In genomic region chr2:34901726-34902125, GRCm38 (mm10) we compare ENCODE assay signal across 33 mouse cellular contexts. TPM values are rescaled to one million over a fixed set of nuclear protein-coding genes. Genes with fewer than 3 reads are reported as not detected.
DNase-seq lines count a peak whose midpoint lies in the region; ATAC-seq and TF ChIP-seq lines count a peak whose summit lies in the region.
"Had no signal": no experiment of that assay in that cellular context is flagged by ENCODE, and none has a peak within 500 bp of the region (broad histone marks: within the 10 kb centered on the region; RNA-seq: fewer than 3 reads in every experiment).

No protein-coding gene starts in this region.

- H3K9me3 ChIP-seq in liver, embryonic 12.5 days (replicated peaks), result no peaks in the 10 kb centered on the region
- H3K9me3 ChIP-seq: embryonic facial prominence, embryonic 12.5 days; G1E; heart, embryonic 13.5 days; hindbrain, embryonic 10.5 days; hindbrain, embryonic 15.5 days; limb, embryonic 10.5 days; limb, embryonic 15.5 days; midbrain, embryonic 10.5 days; neural tube, embryonic 12.5 days had no signal

- no peaks in the 10 kb centered on the region for H3K36me3 ChIP-seq in liver, adult 2 months (ENCODE audit: control insufficient read depth, insufficient read depth, low read length)
- H3K36me3 ChIP-seq in liver, embryonic 12.5 days, result peaks cover 47% of the 10 kb centered on the region
- no peaks in the 10 kb centered on the region for H3K36me3 ChIP-seq in testis, adult 2 months (ENCODE audit: control insufficient read depth, insufficient read depth, low read length)
- H3K36me3 ChIP-seq: embryonic facial prominence, embryonic 12.5 days; G1E; hindbrain, embryonic 15.5 days; limb, embryonic 10.5 days; neural tube, embryonic 12.5 days had no signal

- no peak overlapping the region for H3K27ac ChIP-seq in liver, adult 2 months (replicated peaks; ENCODE audit: insufficient read depth, low read depth, low read length)
- no peak overlapping the region for H3K27ac ChIP-seq in liver, embryonic 12.5 days
- no peak overlapping the region for H3K27ac ChIP-seq in testis, adult 2 months (ENCODE audit: control insufficient read depth, insufficient read depth, low read depth, low read length)
- H3K27ac ChIP-seq: embryonic facial prominence, embryonic 12.5 days; gastrocnemius, adult 2 months; heart, embryonic 13.5 days; hindbrain, embryonic 10.5 days; hindbrain, embryonic 15.5 days; limb, embryonic 10.5 days; limb, embryonic 15.5 days; midbrain, embryonic 10.5 days; neural tube, embryonic 12.5 days had no signal

- H3K27me3 ChIP-seq in liver, adult 2 months (ENCODE audit: control insufficient read depth, insufficient read depth, low read length), result no peaks in the 10 kb centered on the region
- H3K27me3 ChIP-seq in liver, embryonic 12.5 days (replicated peaks), result no peaks in the 10 kb centered on the region
- H3K27me3 ChIP-seq in testis, adult 2 months (ENCODE audit: control insufficient read depth, insufficient read depth, low read length), result no peaks in the 10 kb centered on the region
- H3K27me3 ChIP-seq: embryonic facial prominence, embryonic 12.5 days; heart, embryonic 13.5 days; hindbrain, embryonic 15.5 days; neural tube, embryonic 12.5 days; Patski had no signal

- DNase-seq in liver, adult 2 months (ENCODE audit: extremely low read depth, low read depth, low spot score), result no peak
- no peak for DNase-seq in testis, postnatal 14 days (ENCODE audit: low spot score)
- DNase-seq in ZHBTc4 (ENCODE audit: low read depth, low spot score), result peak; percentile 66
- no peak for DNase-seq in gastrocnemius, postnatal 10 days
- DNase-seq: adrenal gland, postnatal 25 days; B cell, adult 2 months; cerebellum, adult 2 months; cerebellum, postnatal 36 days; embryo, embryonic 11 days; gastrocnemius, adult 2 months; heart, postnatal 10 days; kidney, adult 18-20 months; kidney, postnatal 4 days; layer of hippocampus, adult 9-11 months; lung, adult 2 months; right cerebral cortex, postnatal 4 days had no signal

- 90% methylated on average over 4 of the region's 4 CpGs for WGBS in liver, adult 2 months
- 68% methylated on average over 4 of the region's 4 CpGs for WGBS in liver, embryonic 12.5 days (ENCODE audit: insufficient replicate concordance)

- no peak for ATAC-seq in liver, embryonic 12.5 days
- ATAC-seq: forebrain, embryonic 16.5 days; Patski had no signal

- peaks cover 12% of the 10 kb centered on the region; the same call in 1 of the 2 replicates for H3K4me1 ChIP-seq in liver, adult 2 months (ENCODE audit: control insufficient read depth, insufficient read depth, low read length)
- H3K4me1 ChIP-seq in liver, embryonic 12.5 days, result peaks cover 41% of the 10 kb centered on the region
- H3K4me1 ChIP-seq in testis, adult 2 months (ENCODE audit: control insufficient read depth, insufficient read depth, low read length), result peaks cover 17% of the 10 kb centered on the region

- H3K4me3 ChIP-seq in liver, adult 2 months (ENCODE audit: insufficient read depth, low read depth, low read length), result no peak overlapping the region
- no peak overlapping the region for H3K4me3 ChIP-seq in liver, embryonic 12.5 days
- no peak overlapping the region for H3K4me3 ChIP-seq in testis, adult 2 months (ENCODE audit: control insufficient read depth, low read depth, low read length)
- H3K4me3 ChIP-seq: embryonic facial prominence, embryonic 12.5 days; gastrocnemius, adult 2 months; heart, embryonic 13.5 days; hindbrain, embryonic 10.5 days; hindbrain, embryonic 15.5 days; limb, embryonic 10.5 days; limb, embryonic 15.5 days; midbrain, embryonic 10.5 days; myocyte; neural tube, embryonic 12.5 days had no signal

- no peaks in the 10 kb centered on the region for H3K79me2 ChIP-seq in liver, adult 2 months (ENCODE audit: control insufficient read depth, insufficient read depth, low read length)

- TF ChIP-seq POLR2A in liver, adult 2 months (IDR thresholded peaks at IDR 0.05; ENCODE audit: extremely low read depth, insufficient read depth, low read length), result no peak
- TF ChIP-seq POLR2A in testis, adult 2 months (IDR thresholded peaks at IDR 0.05; ENCODE audit: control insufficient read depth, low read depth, low read length), result no peak

- H3K4me2 ChIP-seq in liver, embryonic 12.5 days, result no peak overlapping the region
- H3K4me2 ChIP-seq: embryonic facial prominence, embryonic 12.5 days; heart, embryonic 13.5 days; hindbrain, embryonic 15.5 days; limb, embryonic 15.5 days; neural tube, embryonic 12.5 days had no signal

- TF ChIP-seq CTCF in liver, adult 2 months (IDR thresholded peaks at IDR 0.05; ENCODE audit: low read depth, low read length), result 0 out of 2 replicates have a peak, but pooled peaks have one; percentile 1
- peak; percentile 16; the same call in 1 of the 2 replicates for TF ChIP-seq CTCF in testis, adult 2 months (IDR thresholded peaks at IDR 0.05; ENCODE audit: control insufficient read depth, insufficient read depth, insufficient replicate concordance, low read depth, low read length)

- no peak overlapping the region for H3K9ac ChIP-seq in liver, adult 2 months (ENCODE audit: low read depth, low read length)
- H3K9ac ChIP-seq in liver, embryonic 12.5 days, result no peak overlapping the region
- H3K9ac ChIP-seq: embryonic facial prominence, embryonic 12.5 days; heart, embryonic 13.5 days; hindbrain, embryonic 15.5 days; limb, embryonic 15.5 days; neural tube, embryonic 12.5 days had no signal

RNA-seq across cellular contexts. Expression of gene Phf19, which starts 12.1 kb away (rescaled TPM):
- total RNA-seq in liver, adult 2 months (2014; rRNA removed), result 0.20 and 0.55 TPM in 2 replicates
- 0.21 and 0.61 TPM in 2 replicates for polyA plus RNA-seq in liver, adult 2 months (2012; rRNA removed)
- 3.1 and 3.7 TPM in 2 replicates for polyA plus RNA-seq in liver, embryonic 12.5 days (2016; fragmentation: Nextera tagmentation; extraction: Ambion mirVana)
- 0.21 and 0.91 TPM in 2 replicates for polyA plus RNA-seq in testis, adult 2 months (2012; rRNA removed)
- total RNA-seq in gastrocnemius, postnatal 10 days (2021), result 1 to 10 TPM; 3.9 to 4.7 TPM

RNA-seq across cellular contexts. Expression of gene Psmd5, which starts 27.0 kb away (rescaled TPM):
- 31.1 and 32.7 TPM in 2 replicates for total RNA-seq in liver, adult 2 months (2014; rRNA removed)
- polyA plus RNA-seq in liver, adult 2 months (2012; rRNA removed), result 15.1 and 18.1 TPM in 2 replicates
- 103 and 109 TPM in 2 replicates for polyA plus RNA-seq in liver, embryonic 12.5 days (2016; fragmentation: Nextera tagmentation; extraction: Ambion mirVana)
- 7.3 and 8.0 TPM in 2 replicates for polyA plus RNA-seq in testis, adult 2 months (2012; rRNA removed)
- total RNA-seq in gastrocnemius, postnatal 10 days (2021), result 10 to 100 TPM; 15.4 to 22.4 TPM

RNA-seq across cellular contexts. Expression of gene Cutal, which starts 27.5 kb away (rescaled TPM):
- 48.2 and 48.6 TPM in 2 replicates for total RNA-seq in liver, adult 2 months (2014; rRNA removed)
- 341 and 358 TPM in 2 replicates for polyA plus RNA-seq in liver, adult 2 months (2012; rRNA removed)
- 2.2 and 2.3 TPM in 2 replicates for polyA plus RNA-seq in liver, embryonic 12.5 days (2016; fragmentation: Nextera tagmentation; extraction: Ambion mirVana)
- 0.12 and 3.8 TPM in 2 replicates for polyA plus RNA-seq in testis, adult 2 months (2012; rRNA removed)
- under 1 TPM in 1 of 2 experiments, not detected in 1; 0.45 TPM for total RNA-seq in gastrocnemius, postnatal 10 days (2021)
- total RNA-seq: G1E; megakaryocyte progenitor cell, adult 5-6 weeks; midbrain, postnatal 0 days had no signal
- polyA plus RNA-seq: embryonic facial prominence, embryonic 12.5 days; forebrain, embryonic 16.5 days; G1E; hindbrain, embryonic 10.5 days; myocyte; neural tube, embryonic 12.5 days; spleen, adult 2 months had no signal

RNA-seq across cellular contexts. Expression of gene Traf1, which starts 59.8 kb away (rescaled TPM):
- total RNA-seq in liver, adult 2 months (2014; rRNA removed), result 0.55 and 1.2 TPM in 2 replicates
- polyA plus RNA-seq in liver, adult 2 months (2012; rRNA removed), result 0.75 and 1.2 TPM in 2 replicates
- polyA plus RNA-seq in liver, embryonic 12.5 days (2016; fragmentation: Nextera tagmentation; extraction: Ambion mirVana), result 0.12 and 0.27 TPM in 2 replicates
- polyA plus RNA-seq in testis, adult 2 months (2012; rRNA removed), result 6.5 and 9.4 TPM in 2 replicates
- total RNA-seq in gastrocnemius, postnatal 10 days (2021), result 1 to 10 TPM in 1 of 2 experiments, under 1 TPM in 1; 0.85 to 2.6 TPM
- polyA plus RNA-seq: G1E; limb, embryonic 10.5 days had no signal

Comparison
In these comparisons a context has a peak if more than half of its experiments do, and no peak if none do; other contexts are left out.
1. RNA of gene Cutal, which starts 27.5 kb away (polyA plus RNA-seq): 341 to 358 TPM in liver, adult 2 months; 2.2 to 2.3 TPM in liver, embryonic 12.5 days and 0.12 to 3.8 TPM in testis, adult 2 months; every median in the first group is over 10 times any median in the second.